Mouse (Mus musculus) midbrain, embryonic 16.5 days (tissue): ENCODE data around the gene Gm1043. TPM values are rescaled to one million over a fixed set of nuclear protein-coding genes. Genes with fewer than 3 reads are reported as not detected.

Experiments
- ATAC-seq: fragments of 200-750 bp; cut with Nextera tagmentation; 2 replicates; pipeline ENCODE4 v1.8.0; 2017; ENCODE audit warnings: moderate TSS enrichment
- H3K27ac ChIP-seq: fragments of 300-500 bp; sonication (generic); 2 replicates; pipeline ENCODE4 v1.5.1; 2014; ENCODE audit warnings: mild to moderate bottlenecking, low read length, mixed read lengths
- H3K27me3 ChIP-seq: fragments of 300-500 bp; sonication (generic); 2 replicates; pipeline ENCODE4 v1.6.1; 2014; ENCODE audit warnings: low read depth, low read length, mixed read lengths; ENCODE audit not compliant: control insufficient read depth, insufficient read depth
- H3K36me3 ChIP-seq: fragments of 300-500 bp; sonication (generic); 2 replicates; pipeline ENCODE4 v1.6.1; 2014; ENCODE audit warnings: mild to moderate bottlenecking, low read length, moderate library complexity, mixed read lengths; ENCODE audit not compliant: control insufficient read depth, insufficient read depth
- H3K4me1 ChIP-seq: fragments of 300-500 bp; sonication (generic); 2 replicates; pipeline ENCODE4 v1.6.1; 2014; ENCODE audit warnings: mild to moderate bottlenecking, low read length, mixed read lengths; ENCODE audit not compliant: control insufficient read depth, insufficient read depth
- H3K4me2 ChIP-seq: fragments of 300-500 bp; sonication (generic); 2 replicates; pipeline ENCODE4 v1.6.1; 2014; ENCODE audit warnings: mild to moderate bottlenecking, low read length, mixed read lengths
- H3K4me3 ChIP-seq: fragments of 300-500 bp; sonication (generic); 2 replicates; pipeline ENCODE4 v1.5.1; 2014; ENCODE audit warnings: low read depth, mild to moderate bottlenecking, low read length, moderate library complexity, mixed read lengths
- H3K9ac ChIP-seq: fragments of 300-500 bp; sonication (generic); 2 replicates; pipeline ENCODE4 v1.6.1; 2014; ENCODE audit warnings: low read depth, low read length, mixed read lengths
- H3K9me3 ChIP-seq: fragments of 300-500 bp; sonication (generic); replicated peaks from 2 replicates; pipeline ENCODE4 v1.6.1; 2014; ENCODE audit warnings: mild to moderate bottlenecking, low read length, mixed read lengths; ENCODE audit not compliant: control insufficient read depth, poor library complexity, severe bottlenecking
- WGBS: fragments of 180-500 bp; shearing (Covaris S2); extraction: QIAGEN DNeasy Blood & Tissue Kit; methylation state at CpG from one replicate; pipeline ENCODE4 v1.1.7; 2014; 5-methylcytosine and 5-hydroxymethylcytosine counted together
- polyA plus RNA-seq: library from polyadenylated mRNA; unstranded; fragments of >200 nt; fragmentation: Nextera tagmentation; extraction: Ambion mirVana; gene quantifications from 2 replicates; pipeline ENCODE4 v1.2.1, GENCODE M21; 2015

Gm1043 gene
- polyA plus RNA-seq, 1 experiment from 2014 or later = 2.3 TPM

DNA sequence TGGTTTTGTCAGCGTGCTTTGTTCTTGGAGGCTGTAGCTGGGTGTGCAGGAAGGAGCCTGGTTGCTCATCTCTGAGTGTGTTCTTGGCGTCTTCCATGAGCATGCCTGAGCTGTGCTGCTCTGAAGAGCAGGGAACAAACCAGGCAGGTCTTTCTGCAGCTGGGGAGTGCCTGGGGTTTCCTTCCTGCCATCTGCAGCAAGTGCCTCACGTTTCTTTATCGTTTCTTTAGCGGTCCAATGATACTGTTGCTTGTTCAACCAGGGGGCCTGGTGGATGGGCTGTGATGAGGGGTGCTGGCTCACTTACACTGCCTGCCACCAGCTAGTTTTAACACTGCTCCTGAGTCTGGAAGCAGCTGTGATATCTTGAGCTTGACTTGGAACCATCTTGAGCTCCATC, 38.4 kb upstream of the Gm1043 start:
- no peak overlapping the region for H3K27ac ChIP-seq
- H3K9me3 ChIP-seq = no peaks in the 10 kb centered on the region
- H3K4me2 ChIP-seq = no peak overlapping the region
- H3K36me3 ChIP-seq = no peaks in the 10 kb centered on the region
- ATAC-seq = no peak
- H3K4me3 ChIP-seq = no peak overlapping the region
- no peak overlapping the region for H3K9ac ChIP-seq
- H3K27me3 ChIP-seq = no peaks in the 10 kb centered on the region
- H3K4me1 ChIP-seq = peaks cover 8% of the 10 kb centered on the region
- 65% methylated on average over 5 of the region's 5 CpGs for WGBS

DNA sequence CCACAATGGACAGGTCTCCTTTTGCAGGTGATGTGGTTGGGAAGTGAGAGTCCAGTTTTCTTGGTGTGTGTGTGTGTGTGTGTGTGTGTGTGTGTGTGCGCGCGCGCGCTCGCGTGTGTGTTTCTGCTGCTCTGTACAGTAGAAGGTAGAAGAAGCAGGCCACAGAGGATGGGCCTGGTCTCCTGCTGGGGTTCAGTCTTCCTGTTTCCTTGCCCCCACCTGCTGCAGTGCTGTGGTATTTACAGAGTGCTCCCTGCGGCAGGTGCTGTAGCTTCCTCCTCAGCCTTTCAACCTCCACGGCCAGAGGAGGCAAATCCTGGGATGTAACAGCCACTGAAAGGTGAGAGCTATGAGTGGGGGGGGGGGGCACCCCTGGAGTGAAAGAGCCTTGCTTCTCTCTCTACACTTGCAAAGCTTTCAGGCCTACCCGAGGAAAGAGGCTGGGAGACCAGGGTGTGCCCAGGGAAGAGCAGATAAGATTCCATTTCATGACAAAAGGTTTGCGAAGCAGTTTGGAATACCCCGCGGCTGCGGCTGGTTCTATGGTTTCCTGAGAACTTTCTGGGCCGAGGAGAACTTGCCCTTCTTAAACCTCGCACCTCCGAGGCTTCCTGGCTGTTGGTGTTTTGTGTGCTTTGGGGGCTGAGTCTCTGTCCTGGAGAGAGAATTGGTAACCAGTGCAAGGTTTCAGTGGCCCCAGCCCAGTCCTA, 37.8 kb upstream of the Gm1043 start:
- WGBS = 66% methylated on average over 17 of the region's 17 CpGs
- no peak overlapping the region for H3K27ac ChIP-seq

DNA sequence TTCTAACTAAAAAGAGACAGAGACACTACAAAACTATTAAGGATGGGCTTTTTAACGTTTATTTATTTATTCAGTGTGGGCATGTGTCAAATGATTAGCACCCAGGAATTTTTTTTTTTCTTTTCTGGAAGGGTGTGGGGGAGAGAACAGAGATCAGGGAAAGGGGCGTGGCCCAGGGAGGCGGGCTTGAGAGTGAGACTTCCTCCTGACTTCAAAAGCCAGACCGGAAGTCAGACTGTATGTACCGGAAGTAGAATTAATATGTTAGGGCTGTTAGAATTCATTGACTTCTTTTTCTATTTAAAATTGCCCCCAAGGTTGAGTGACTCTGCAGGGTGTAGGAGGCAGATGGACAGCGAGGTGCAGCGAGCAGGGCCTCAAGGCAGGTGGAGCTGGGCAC, 37.2 kb upstream of the Gm1043 start:
- no peak overlapping the region for H3K4me2 ChIP-seq
- no peak for ATAC-seq

More for the DNA sequence above, 37.8 kb upstream of the Gm1043 start:
- H3K4me3 ChIP-seq = no peak overlapping the region
- H3K36me3 ChIP-seq = no peaks in the 10 kb centered on the region
- H3K4me1 ChIP-seq = peaks cover 10% of the 10 kb centered on the region
- no peak overlapping the region for H3K9ac ChIP-seq
- no peak for ATAC-seq
- no peaks in the 10 kb centered on the region for H3K27me3 ChIP-seq
- no peak overlapping the region for H3K4me2 ChIP-seq
- no peaks in the 10 kb centered on the region for H3K9me3 ChIP-seq

DNA sequence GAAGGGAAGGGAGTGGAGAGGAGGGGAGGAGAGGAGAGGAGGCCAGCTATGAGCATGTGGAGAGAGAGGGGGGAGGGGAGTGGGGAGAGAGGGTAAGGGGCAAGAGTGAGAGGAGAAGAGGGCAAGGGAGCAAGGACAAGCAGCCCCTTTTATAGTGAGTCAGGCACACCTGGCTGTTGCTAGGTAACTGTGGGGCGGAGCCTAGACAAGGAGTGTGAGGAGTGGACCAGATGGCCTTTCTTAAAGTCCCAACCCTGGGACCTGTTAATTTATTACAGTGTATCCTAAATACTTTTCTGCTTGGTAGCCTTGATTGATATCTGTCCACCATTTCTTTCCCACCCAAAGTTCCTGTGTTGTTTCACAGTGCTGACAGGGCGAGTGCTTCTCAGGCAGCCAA, 36.1 kb upstream of the Gm1043 start:
- no peaks in the 10 kb centered on the region for H3K9me3 ChIP-seq
- H3K4me1 ChIP-seq = peaks cover 12% of the 10 kb centered on the region
- no peak overlapping the region for H3K4me3 ChIP-seq
- H3K27ac ChIP-seq = no peak overlapping the region
- no peaks in the 10 kb centered on the region for H3K36me3 ChIP-seq
- no peak overlapping the region for H3K4me2 ChIP-seq
- H3K27me3 ChIP-seq = no peaks in the 10 kb centered on the region
- 83% methylated on average over 2 of the region's 2 CpGs for WGBS
- no peak for ATAC-seq
- H3K9ac ChIP-seq = no peak overlapping the region

More for the DNA sequence above, 37.2 kb upstream of the Gm1043 start:
- Histone ChIP-seq H3K27ac (no peak overlapping the region), H3K4me3 (no peak overlapping the region), H3K27me3 (no peaks in the 10 kb centered on the region), H3K36me3 (no peaks in the 10 kb centered on the region), H3K9ac (no peak overlapping the region), H3K9me3 (no peaks in the 10 kb centered on the region), H3K4me1 (peaks cover 11% of the 10 kb centered on the region)
- 79% methylated on average over 7 of the region's 7 CpGs for WGBS

DNA sequence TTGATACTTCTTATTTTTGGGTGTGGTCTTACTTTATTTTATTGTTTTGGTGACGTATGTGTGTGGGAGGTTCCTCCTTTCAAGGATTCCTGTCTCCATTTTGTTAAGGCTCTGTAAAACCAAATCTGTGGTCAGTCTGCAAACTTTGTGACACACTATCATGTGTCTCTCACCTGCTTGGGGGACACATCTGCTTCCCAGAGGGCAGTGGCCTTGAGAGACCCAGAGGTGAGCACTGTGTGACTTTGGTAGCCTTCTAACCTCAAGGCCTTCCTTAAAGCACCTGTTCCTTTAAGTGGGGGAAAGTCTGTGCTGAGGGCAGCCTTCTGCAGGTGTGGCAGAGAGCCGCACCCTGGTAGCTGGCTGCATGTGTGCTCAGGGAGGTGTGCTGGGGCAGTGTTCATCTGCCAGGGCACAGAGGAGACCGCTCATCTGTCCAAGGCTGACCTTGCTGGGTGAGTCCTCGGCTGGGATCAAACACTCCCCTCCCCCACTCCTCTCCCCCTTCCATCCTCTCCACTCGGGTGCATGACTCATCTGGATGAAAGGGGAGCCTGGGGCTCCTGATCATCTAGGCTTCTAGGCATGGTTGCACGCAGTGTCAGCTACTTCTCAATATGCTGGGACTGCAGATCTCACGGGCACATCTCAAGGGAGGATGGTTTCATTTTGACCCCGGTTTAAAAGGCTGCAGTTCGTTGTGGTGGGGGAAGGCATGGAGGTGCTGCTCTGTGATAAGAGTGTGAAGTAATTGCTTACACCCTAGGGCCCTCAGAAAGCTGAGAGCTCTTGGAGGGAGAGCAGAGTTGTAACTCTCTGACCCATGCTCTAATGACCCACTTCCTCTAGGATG, 34.4 kb upstream of the Gm1043 start:
- H3K4me2 ChIP-seq = no peak overlapping the region
- no peaks in the 10 kb centered on the region for H3K36me3 ChIP-seq
- no peak overlapping the region for H3K9ac ChIP-seq
- H3K4me1 ChIP-seq = peaks cover 12% of the 10 kb centered on the region
- no peak overlapping the region for H3K27ac ChIP-seq
- H3K4me3 ChIP-seq = no peak overlapping the region
- H3K9me3 ChIP-seq = no peaks in the 10 kb centered on the region
- ATAC-seq = no peak; the same call in 1 of the 2 replicates
- H3K27me3 ChIP-seq = no peaks in the 10 kb centered on the region
- 47% methylated on average over 9 of the region's 9 CpGs for WGBS

DNA sequence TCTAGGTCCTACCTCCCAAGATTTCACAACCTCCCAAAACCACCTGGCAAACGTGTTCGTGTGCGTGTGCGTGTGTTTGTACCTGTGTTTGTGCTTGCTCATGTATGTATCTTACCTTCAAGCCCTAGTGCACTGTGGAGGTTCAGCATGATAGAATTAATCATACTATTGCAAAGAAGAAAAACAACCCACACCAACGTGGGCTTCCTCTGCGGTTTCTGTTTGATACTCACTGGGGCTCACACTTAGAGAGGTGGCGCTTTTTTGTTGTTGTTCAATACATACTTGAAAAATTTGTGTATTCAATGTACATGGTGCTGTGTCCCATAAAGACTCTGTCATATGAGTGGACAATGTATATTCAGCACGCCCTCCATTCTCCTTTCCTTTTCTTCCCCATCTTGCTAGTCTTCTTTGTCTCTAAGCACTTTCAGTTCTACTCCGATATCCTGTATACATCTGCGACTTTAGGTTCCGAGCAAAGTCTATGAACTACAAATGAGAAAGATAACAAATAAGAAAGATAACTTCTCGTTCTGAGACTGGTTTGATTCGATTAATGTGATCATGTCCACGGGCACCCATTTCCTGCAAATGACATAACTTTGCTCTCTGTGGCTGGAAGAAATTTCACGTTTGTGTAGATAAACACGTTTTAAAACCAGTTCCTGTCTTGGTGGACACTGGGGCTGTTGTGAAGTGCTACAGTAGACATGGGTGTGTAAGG, 33.6 kb upstream of the Gm1043 start:
- 86% methylated on average over 16 of the region's 16 CpGs for WGBS
- H3K9me3 ChIP-seq = no peaks in the 10 kb centered on the region
- no peak for ATAC-seq

DNA sequence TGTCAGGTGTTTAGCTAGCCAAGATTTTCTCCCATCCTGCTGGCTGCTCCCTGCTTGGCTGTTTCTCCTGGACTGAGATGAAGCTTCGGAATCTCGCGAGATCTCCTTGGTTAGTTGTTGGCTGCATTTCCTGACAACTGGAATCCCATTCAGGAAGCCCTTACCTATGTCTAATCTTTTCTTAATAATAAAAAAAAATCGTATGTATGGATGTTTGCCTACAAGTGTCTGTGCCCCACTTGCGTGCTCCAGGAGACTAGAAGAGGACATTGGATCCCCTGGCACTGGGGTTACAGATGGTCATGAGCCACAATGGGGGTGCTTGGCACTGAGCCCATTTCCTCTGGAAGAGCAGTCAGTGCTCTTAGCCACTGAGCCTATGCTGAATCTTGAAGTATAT, 32.3 kb upstream of the Gm1043 start:
- H3K36me3 ChIP-seq = no peaks in the 10 kb centered on the region
- H3K4me2 ChIP-seq = no peak overlapping the region
- H3K4me3 ChIP-seq = no peak overlapping the region
- H3K4me1 ChIP-seq = peaks cover 12% of the 10 kb centered on the region
- no peak overlapping the region for H3K9ac ChIP-seq
- H3K27ac ChIP-seq = no peak overlapping the region
- no peak for ATAC-seq
- 78% methylated on average over 5 of the region's 5 CpGs for WGBS
- H3K27me3 ChIP-seq = no peaks in the 10 kb centered on the region
- no peaks in the 10 kb centered on the region for H3K9me3 ChIP-seq

More for the DNA sequence above, 33.6 kb upstream of the Gm1043 start:
- Histone ChIP-seq H3K9ac (no peak overlapping the region), H3K27me3 (no peaks in the 10 kb centered on the region), H3K36me3 (no peaks in the 10 kb centered on the region), H3K27ac (no peak overlapping the region), H3K4me2 (no peak overlapping the region), H3K4me3 (no peak overlapping the region), H3K4me1 (peaks cover 12% of the 10 kb centered on the region)

DNA sequence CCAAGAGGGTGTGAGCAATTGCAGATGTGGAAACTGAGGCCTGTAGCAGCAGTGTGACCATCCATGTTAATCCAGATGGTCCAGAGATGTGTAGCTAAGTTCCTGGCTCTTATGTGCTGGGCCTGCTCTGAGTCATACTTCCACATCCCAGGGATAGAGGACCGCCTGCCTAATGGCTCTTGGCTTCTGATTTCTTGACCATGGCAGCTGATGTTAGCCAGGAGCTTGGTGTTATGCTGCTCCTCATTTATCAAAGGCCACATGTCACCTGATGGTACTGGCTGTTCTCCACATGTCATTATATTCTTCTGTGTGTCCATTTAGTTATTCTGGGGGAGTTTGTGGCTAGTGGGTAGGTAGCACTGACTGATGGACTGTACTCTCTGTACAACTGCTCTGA, 29.4 kb upstream of the Gm1043 start:
- no peak overlapping the region for H3K4me2 ChIP-seq
- peaks cover 8% of the 10 kb centered on the region for H3K4me1 ChIP-seq
- no peaks in the 10 kb centered on the region for H3K9me3 ChIP-seq
- H3K27me3 ChIP-seq = no peaks in the 10 kb centered on the region
- no peak overlapping the region for H3K27ac ChIP-seq
- H3K9ac ChIP-seq = no peak overlapping the region
- 83% methylated on average over 1 of the region's 1 CpGs for WGBS
- no peaks in the 10 kb centered on the region for H3K36me3 ChIP-seq
- ATAC-seq = no peak
- H3K4me3 ChIP-seq = no peak overlapping the region
